Mouse (Mus musculus): ENCODE data around the gene 2700049A03Rik.
A peak's percentile ranks its signal among the peaks of the same experiment; 100 is the strongest.

The 2700049A03Rik gene

DNA sequence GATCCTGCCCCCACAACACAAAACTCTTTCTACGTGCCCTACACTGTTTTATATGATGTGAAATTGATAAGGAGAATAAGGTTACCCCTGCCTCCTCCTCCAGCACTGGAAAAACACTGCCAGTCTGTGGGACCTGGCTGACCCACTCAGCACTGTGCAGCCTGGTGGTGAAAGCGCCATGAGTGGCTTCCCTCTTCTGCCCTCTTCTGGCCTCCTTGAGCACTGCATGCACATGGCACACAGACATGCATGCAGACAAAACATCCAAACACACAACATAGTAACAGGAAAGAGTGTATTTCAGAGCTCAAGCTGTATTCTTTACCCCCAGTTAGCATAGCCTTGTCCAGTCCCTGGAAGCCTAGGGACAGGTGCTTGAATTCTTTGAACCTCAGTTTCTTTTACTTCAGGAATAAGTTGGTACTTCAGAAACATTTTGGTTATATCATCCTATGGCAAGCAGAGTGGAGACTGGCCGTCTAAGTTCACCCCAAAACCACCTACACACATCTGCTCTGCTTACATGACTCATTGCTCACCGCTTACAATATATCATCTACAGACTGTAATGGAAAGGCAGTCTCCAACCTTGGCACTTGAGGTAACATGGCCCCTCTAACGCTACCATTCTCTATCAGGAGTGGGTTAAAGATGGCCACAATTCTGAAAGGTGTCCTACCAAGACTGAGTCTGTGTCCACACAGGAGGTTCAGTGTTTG, 138.0 kb downstream of the 2700049A03Rik start:
- no peak for DNase-seq

DNA sequence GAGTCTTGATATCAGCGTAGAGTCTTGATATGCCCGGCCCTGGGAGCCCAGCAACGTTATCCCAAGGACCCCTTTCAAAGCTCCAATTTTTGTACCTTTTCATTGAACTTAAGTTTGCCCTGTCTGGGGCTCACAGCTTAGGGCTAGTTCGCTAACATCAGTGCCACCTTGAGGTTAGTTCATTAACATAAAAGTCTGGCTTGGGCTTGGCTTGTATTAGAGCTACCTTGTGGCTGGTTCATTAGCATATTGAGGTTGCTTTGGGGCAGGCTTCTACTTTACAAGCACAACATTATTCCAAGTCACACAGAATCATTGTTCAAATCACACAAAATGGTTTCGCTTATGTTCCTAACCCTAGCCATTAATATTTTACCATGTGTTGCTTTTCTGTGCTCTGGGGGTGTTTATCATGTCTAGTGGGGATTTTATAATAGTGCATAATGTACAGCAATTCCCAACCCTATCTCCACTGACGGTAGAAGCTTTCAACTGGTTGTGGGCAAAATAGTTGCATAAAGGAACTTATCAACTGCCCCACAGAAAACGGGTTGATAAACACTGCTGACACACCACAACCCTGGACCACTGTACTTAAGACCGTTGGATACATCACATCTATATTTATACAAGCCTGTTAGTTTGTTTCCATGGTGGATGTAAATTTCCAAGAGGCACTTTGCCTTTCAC, 139.4 kb downstream of the 2700049A03Rik start:
- no peak for DNase-seq

- DNase-seq: peak; percentile 38
Measured at GRCm38 (mm10) chr12:71279521-71280262, 143.0 kb downstream of the 2700049A03Rik start.

GRCm38 (mm10) chr12:71281201-71281768, 144.6 kb downstream of the 2700049A03Rik start:
- no peak for DNase-seq

DNA sequence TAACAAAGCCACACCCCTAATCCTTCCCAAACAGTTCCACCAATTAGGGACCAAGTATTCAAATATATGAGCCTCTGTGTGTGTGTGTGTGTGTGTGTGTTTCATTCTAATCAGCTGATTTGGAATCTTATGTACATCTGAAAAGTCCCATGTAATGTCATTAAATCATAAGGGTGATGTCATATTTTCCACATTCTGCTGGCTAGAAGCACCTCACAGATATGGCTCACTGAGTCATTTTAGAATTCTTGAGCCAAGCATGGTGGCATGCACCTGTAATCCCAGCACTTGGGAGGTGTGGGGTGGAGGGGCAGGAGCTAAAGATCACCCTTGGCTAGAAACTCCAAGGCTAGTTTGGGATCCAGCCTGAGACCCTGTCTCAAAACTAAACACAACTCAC, 148.8 kb downstream of the 2700049A03Rik start:
- no peak for DNase-seq

DNA sequence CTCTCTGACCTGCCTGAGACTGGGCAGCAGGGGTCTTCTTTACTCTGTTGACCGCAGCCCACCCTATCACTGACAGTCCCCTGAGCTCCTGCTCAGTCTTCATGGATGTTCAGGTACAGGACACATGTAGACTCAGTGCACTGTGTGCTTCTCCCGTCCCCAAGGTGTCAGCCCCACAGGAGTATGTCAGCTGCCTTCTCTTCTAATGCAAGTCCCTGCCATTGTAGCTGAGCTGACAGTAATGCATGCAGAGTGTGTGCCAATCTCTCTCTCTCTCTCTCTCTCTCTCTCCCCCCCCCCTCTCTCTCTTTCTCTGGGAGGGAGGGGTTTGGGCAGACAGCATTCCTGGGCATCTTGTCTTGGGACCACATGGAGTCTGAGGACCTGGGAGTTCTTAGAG, 153.8 kb downstream of the 2700049A03Rik start:
- DNase-seq: no peak
